Mouse (Mus musculus) neural tube, embryonic 12.5 days (tissue): ENCODE data around the gene Gm5157. TPM values are rescaled to one million over a fixed set of nuclear protein-coding genes. Genes with fewer than 3 reads are reported as not detected.
"Not testable (repeated sequence)": the region's sequence is repeated elsewhere in the genome, so short reads cannot be mapped to it uniquely, and the experiment has no call there.

Experiments
- ATAC-seq: fragments of 200-750 bp; cut with Nextera tagmentation; 2 replicates; pipeline ENCODE4 v1.8.0; 2017; ENCODE audit warnings: low read depth, mild to moderate bottlenecking, moderate TSS enrichment, moderate library complexity; ENCODE audit not compliant: low FRiP score
- H3K27ac ChIP-seq: fragments of 300-500 bp; sonication (generic); 2 replicates; pipeline ENCODE4 v1.5.1; 2016
- H3K27me3 ChIP-seq: fragments of 300-500 bp; sonication (generic); replicated peaks from 2 replicates; pipeline ENCODE4 v1.6.1; 2016; ENCODE audit warnings: mild to moderate bottlenecking
- H3K36me3 ChIP-seq: fragments of 300-500 bp; sonication (generic); 2 replicates; pipeline ENCODE4 v1.6.1; 2016; ENCODE audit warnings: mild to moderate bottlenecking
- H3K4me1 ChIP-seq: fragments of 300-500 bp; sonication (generic); 2 replicates; pipeline ENCODE4 v1.6.1; 2016
- H3K4me2 ChIP-seq: fragments of 300-500 bp; sonication (generic); replicated peaks from 2 replicates; pipeline ENCODE4 v1.6.1; 2016; ENCODE audit warnings: mild to moderate bottlenecking
- H3K4me3 ChIP-seq: fragments of 300-500 bp; sonication (generic); 2 replicates; pipeline ENCODE4 v1.5.1; 2016
- H3K9ac ChIP-seq: fragments of 300-500 bp; sonication (generic); 2 replicates; pipeline ENCODE4 v1.6.1; 2016; ENCODE audit warnings: mild to moderate bottlenecking
- H3K9me3 ChIP-seq: fragments of 300-500 bp; sonication (generic); 2 replicates; pipeline ENCODE4 v1.6.1; 2016; ENCODE audit warnings: mild to moderate bottlenecking
- WGBS: fragments of 180-500 bp; shearing (Covaris S2); methylation state at CpG from one replicate; pipeline ENCODE4 v1.1.7; 2016; 5-methylcytosine and 5-hydroxymethylcytosine counted together
- polyA plus RNA-seq: library from polyadenylated mRNA; unstranded; fragments of >200 nt; fragmentation: Nextera tagmentation; extraction: Ambion mirVana; gene quantifications from 2 replicates; pipeline ENCODE4 v1.2.1, GENCODE M21; 2016

The Gm5157 gene
- not detected in 2 replicates for polyA plus RNA-seq

DNA sequence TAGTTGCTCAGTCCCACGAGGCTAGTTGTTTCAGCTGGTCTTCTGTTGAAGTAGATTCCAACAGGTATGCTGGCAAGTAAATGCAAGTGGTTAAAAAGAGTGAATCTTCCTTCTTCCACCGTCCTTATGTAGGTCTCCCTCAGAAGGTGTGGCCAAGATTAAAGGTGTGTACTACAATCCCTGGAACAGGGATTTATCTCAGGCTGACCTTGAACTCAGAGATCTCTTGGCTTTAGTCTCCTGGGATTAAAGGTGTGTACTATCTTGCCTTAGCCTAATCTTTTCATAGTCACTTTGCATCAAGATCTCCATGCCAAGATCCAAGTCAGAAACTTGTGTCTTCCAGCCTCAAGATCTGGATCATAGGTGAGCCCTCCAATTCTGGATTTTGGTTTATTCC, at the start of gene Gm5157:
TSS of gene Gm5157 (minus strand) at position 101 of the 400 bp plus-strand sequence.
- H3K4me2 ChIP-seq, ATAC-seq, H3K9ac ChIP-seq, H3K4me1 ChIP-seq, H3K9me3 ChIP-seq, H3K27ac ChIP-seq, H3K27me3 ChIP-seq, H3K4me3 ChIP-seq, H3K36me3 ChIP-seq: not testable (repeated sequence)
- WGBS, result 58% methylated on average over 1 of the region's 2 CpGs

DNA sequence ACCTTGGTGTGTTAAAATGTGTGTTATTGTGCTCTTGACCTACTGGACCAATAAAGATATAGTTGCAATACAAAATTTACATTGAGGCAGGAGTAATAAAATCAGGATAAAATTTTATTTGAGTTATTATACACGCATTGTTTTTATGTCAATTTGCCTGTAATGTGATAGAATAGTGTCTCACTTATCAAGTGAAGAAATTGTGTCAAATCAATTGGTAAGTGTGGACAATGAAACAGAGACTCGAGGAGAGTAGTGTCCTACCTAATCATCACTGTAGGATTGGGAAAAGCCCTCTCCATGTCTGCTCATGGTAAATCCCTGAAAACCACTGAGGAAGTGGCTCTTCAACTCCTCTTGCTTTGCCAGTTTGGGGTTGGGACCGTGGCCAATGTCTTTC, 28.3 kb downstream of the Gm5157 start, which contains the start of gene Vmn1r123:
TSS of gene Vmn1r123 (plus strand) at position 301 of the 400 bp plus-strand sequence.
- H3K4me1 ChIP-seq, H3K9me3 ChIP-seq, H3K36me3 ChIP-seq, H3K4me3 ChIP-seq, H3K27ac ChIP-seq, ATAC-seq, H3K4me2 ChIP-seq, H3K9ac ChIP-seq, H3K27me3 ChIP-seq: not testable (repeated sequence)
- WGBS, result 44% methylated on average over 1 of the region's 3 CpGs

Other genes with a start within 250 kb of the Gm5157 start
- not detected in 2 replicates for gene Vmn1r119, start 178.0 kb downstream of the Gm5157 start, polyA plus RNA-seq
- gene Vmn1r120, start 136.6 kb downstream of the Gm5157 start, polyA plus RNA-seq, result not detected in 2 replicates
- gene Vmn1r121, start 91.9 kb downstream of the Gm5157 start, polyA plus RNA-seq, result not detected in 2 replicates
- gene Vmn1r122, start 56.3 kb downstream of the Gm5157 start, polyA plus RNA-seq, result not detected in 2 replicates
- not detected in 2 replicates for gene Vmn1r123, start 28.2 kb downstream of the Gm5157 start, polyA plus RNA-seq
- gene Vmn1r124, start 70.2 kb upstream of the Gm5157 start, polyA plus RNA-seq, result not detected in 2 replicates
- not detected in 2 replicates for gene Vmn1r125, start 81.8 kb upstream of the Gm5157 start, polyA plus RNA-seq
- gene Vmn1r126, start 111.0 kb upstream of the Gm5157 start, polyA plus RNA-seq, result not detected in 2 replicates
- not detected in 2 replicates for gene Vmn1r127, start 129.4 kb upstream of the Gm5157 start, polyA plus RNA-seq
- not detected in 2 replicates for gene Vmn1r128, start 158.9 kb upstream of the Gm5157 start, polyA plus RNA-seq
- gene Vmn1r129, start 170.9 kb upstream of the Gm5157 start, polyA plus RNA-seq, result not detected in 2 replicates
- gene Gm6882, start 242.3 kb upstream of the Gm5157 start, polyA plus RNA-seq, result not detected in 2 replicates